Mouse (Mus musculus) MEL (cell line): ENCODE measurements around the gene Ntrk3. TPM values are rescaled to one million over a fixed set of nuclear protein-coding genes. Genes with fewer than 3 reads are reported as not detected.

Experiments used
- DNase-seq: peaks from one replicate; pipeline ENCODE4 v3.0.0; 2011; ENCODE audit warnings: low read depth, low spot score
- H3K27ac ChIP-seq: 2 replicates; pipeline ENCODE4 v1.5.1; 2012; ENCODE audit warnings: low read depth, mild to moderate bottlenecking, control low read depth, low read length, moderate library complexity; ENCODE audit not compliant: control insufficient read depth
- H3K27me3 ChIP-seq, 2 experiments: fragments of 150-350 bp in 1 of 2; sonication (generic) in 1 of 2; 2 replicates each; pipeline ENCODE4 v1.6.1; 2012; ENCODE audit warnings: low read length in 2 of 2, mild to moderate bottlenecking in 2 of 2, improper control_type of control experiment in 1 of 2, moderate library complexity in 1 of 2; ENCODE audit not compliant: insufficient read depth in 2 of 2, control insufficient read depth in 1 of 2
- H3K36me3 ChIP-seq, 2 experiments: 2 replicates each; pipeline ENCODE4 v1.6.1; 2012 to 2014; ENCODE audit warnings: low read length in 2 of 2, improper control_type of control experiment in 1 of 2, inconsistent platforms in 1 of 2, mild to moderate bottlenecking in 1 of 2; ENCODE audit not compliant: insufficient read depth in 2 of 2, control insufficient read depth in 1 of 2
- H3K4me1 ChIP-seq, 2 experiments: fragments of 150-350 bp in 1 of 2; sonication (generic) in 1 of 2; 2 replicates each; pipeline ENCODE4 v1.6.1; 2012; ENCODE audit warnings: low read length in 2 of 2, improper control_type of control experiment in 1 of 2, mild to moderate bottlenecking in 1 of 2; ENCODE audit not compliant: insufficient read depth in 2 of 2, control insufficient read depth in 1 of 2
- H3K4me3 ChIP-seq, 2 experiments: fragments of 150-350 bp in 1 of 2; sonication (generic) in 1 of 2; 2 replicates each; pipeline ENCODE4 v1.5.1; 2012; ENCODE audit warnings: low read depth in 2 of 2, low read length in 2 of 2, mild to moderate bottlenecking in 2 of 2, moderate library complexity in 2 of 2, control low read depth in 1 of 2, improper control_type of control experiment in 1 of 2; ENCODE audit not compliant: control insufficient read depth in 1 of 2, insufficient read depth in 1 of 2
- H3K79me2 ChIP-seq: 2 replicates; pipeline ENCODE4 v1.6.1; 2012; ENCODE audit warnings: mild to moderate bottlenecking, low read length, moderate library complexity; ENCODE audit not compliant: control insufficient read depth, poor library complexity, insufficient read depth
- H3K9ac ChIP-seq: 2 replicates; pipeline ENCODE4 v1.6.1; 2012; ENCODE audit warnings: low read depth, mild to moderate bottlenecking, control low read depth, low read length, moderate library complexity; ENCODE audit not compliant: control insufficient read depth, poor library complexity, severe bottlenecking
- H3K9me3 ChIP-seq: fragments of 150-350 bp; sonication (generic); replicated peaks from 2 replicates; pipeline ENCODE4 v1.6.1; 2012; ENCODE audit warnings: mild to moderate bottlenecking, low read length, improper control_type of control experiment, moderate library complexity; ENCODE audit not compliant: insufficient read depth
- BHLHE40 ChIP-seq: IDR thresholded peaks from 2 replicates; pipeline ENCODE4 v1.6.1; 2012; ENCODE audit warnings: low read depth, mild to moderate bottlenecking, inconsistent platforms, low read length, improper control_type of control experiment, borderline replicate concordance
- CHD2 ChIP-seq: IDR thresholded peaks from 2 replicates; pipeline ENCODE4 v1.6.1; 2011; ENCODE audit warnings: low read length, improper control_type of control experiment
- CTCF ChIP-seq, 3 experiments: IDR thresholded peaks in 2 of 3; conservative IDR thresholded peaks in 1 of 3; 2 replicates each; pipeline ENCODE4 v1.5.1; 2011 to 2012; ENCODE audit warnings: low read length in 3 of 3, low read depth in 2 of 3, mild to moderate bottlenecking in 2 of 3, improper control_type of control experiment in 1 of 3, inconsistent platforms in 1 of 3, mixed read lengths in 1 of 3, moderate library complexity in 1 of 3; ENCODE audit not compliant: control insufficient read depth in 1 of 3, insufficient read depth in 1 of 3, poor library complexity in 1 of 3, severe bottlenecking in 1 of 3
- E2F4 ChIP-seq: IDR thresholded peaks from 2 replicates; pipeline ENCODE4 v1.6.1; 2011; ENCODE audit warnings: low read depth, low read length, improper control_type of control experiment, borderline replicate concordance
- ELF1 ChIP-seq: IDR thresholded peaks from 2 replicates; pipeline ENCODE4 v1.6.1; 2014; ENCODE audit warnings: low read depth, mild to moderate bottlenecking, inconsistent platforms, low read length, improper control_type of control experiment, moderate library complexity
- ETS1 ChIP-seq: IDR thresholded peaks from 2 replicates; pipeline ENCODE4 v1.6.1; 2012; ENCODE audit warnings: low read depth, mild to moderate bottlenecking, inconsistent platforms, low read length, improper control_type of control experiment, moderate library complexity
- GABPA ChIP-seq: IDR thresholded peaks from 2 replicates; pipeline ENCODE4 v1.6.1; 2012; ENCODE audit warnings: low read depth, mild to moderate bottlenecking, inconsistent platforms, low read length, improper control_type of control experiment, moderate library complexity
- GATA1 ChIP-seq: IDR thresholded peaks from 2 replicates; pipeline ENCODE4 v1.6.1; 2011; ENCODE audit warnings: low read depth, low read length, improper control_type of control experiment
- HCFC1 ChIP-seq: IDR thresholded peaks from 2 replicates; pipeline ENCODE4 v1.6.1; 2012; ENCODE audit warnings: low read depth, mild to moderate bottlenecking, inconsistent platforms, low read length, improper control_type of control experiment, moderate library complexity
- JUND ChIP-seq: IDR thresholded peaks from 2 replicates; pipeline ENCODE4 v1.6.1; 2011; ENCODE audit warnings: low read depth, mild to moderate bottlenecking, improper control_type of control experiment, low read length
- KAT2A ChIP-seq: conservative IDR thresholded peaks from 2 replicates; pipeline ENCODE4 v1.6.1; 2012; ENCODE audit warnings: low read depth, low read length, improper control_type of control experiment, inconsistent platforms
- MAFK ChIP-seq: IDR thresholded peaks from 2 replicates; pipeline ENCODE4 v1.6.1; 2011; ENCODE audit warnings: low read depth, mild to moderate bottlenecking, low read length, improper control_type of control experiment, borderline replicate concordance
- MAX ChIP-seq: IDR thresholded peaks from 2 replicates; pipeline ENCODE4 v1.6.1; 2011; ENCODE audit warnings: low read length, improper control_type of control experiment
- MAZ ChIP-seq: IDR thresholded peaks from 2 replicates; pipeline ENCODE4 v1.6.1; 2012; ENCODE audit warnings: low read depth, mild to moderate bottlenecking, inconsistent platforms, low read length, improper control_type of control experiment
- MEF2A ChIP-seq: IDR thresholded peaks from 2 replicates; pipeline ENCODE4 v1.6.1; 2014; ENCODE audit warnings: low read depth, mild to moderate bottlenecking, inconsistent platforms, low read length, improper control_type of control experiment; ENCODE audit not compliant: poor library complexity, insufficient replicate concordance, severe bottlenecking; ENCODE audit errors: extremely low read depth
- MXI1 ChIP-seq: IDR thresholded peaks from 2 replicates; pipeline ENCODE4 v1.6.1; 2011; ENCODE audit warnings: mild to moderate bottlenecking, low read depth, low read length, improper control_type of control experiment
- MYC ChIP-seq: IDR thresholded peaks from 2 replicates; pipeline ENCODE4 v1.6.1; 2011; ENCODE audit warnings: low read depth, mild to moderate bottlenecking, low read length, improper control_type of control experiment, moderate library complexity
- NRF1 ChIP-seq: IDR thresholded peaks from 2 replicates; pipeline ENCODE4 v1.6.1; 2014; ENCODE audit warnings: low read depth, mild to moderate bottlenecking, inconsistent platforms, low read length, improper control_type of control experiment, moderate library complexity; ENCODE audit not compliant: poor library complexity, insufficient read depth, severe bottlenecking
- POLR2A ChIP-seq, 2 experiments: IDR thresholded peaks; 2 replicates each; pipeline ENCODE4 v1.6.1; 2011 to 2012; ENCODE audit warnings: low read length in 2 of 2, mild to moderate bottlenecking in 2 of 2, control low read depth in 1 of 2, improper control_type of control experiment in 1 of 2, low read depth in 1 of 2, moderate library complexity in 1 of 2; ENCODE audit not compliant: control insufficient read depth in 1 of 2, insufficient read depth in 1 of 2, poor library complexity in 1 of 2
- POLR2AphosphoS5 ChIP-seq: IDR thresholded peaks from 2 replicates; pipeline ENCODE4 v1.6.1; 2012; ENCODE audit warnings: low read depth, borderline replicate concordance, mild to moderate bottlenecking, inconsistent platforms, low read length, moderate library complexity, mixed read lengths
- SIN3A ChIP-seq: IDR thresholded peaks from 2 replicates; pipeline ENCODE4 v1.6.1; 2012; ENCODE audit warnings: low read length, improper control_type of control experiment, inconsistent platforms
- SMC3 ChIP-seq: IDR thresholded peaks from 2 replicates; pipeline ENCODE4 v1.6.1; 2011; ENCODE audit warnings: low read depth, low read length, improper control_type of control experiment
- TAL1 ChIP-seq: IDR thresholded peaks from 2 replicates; pipeline ENCODE4 v1.6.1; 2012; ENCODE audit warnings: mild to moderate bottlenecking, inconsistent platforms, low read length, moderate library complexity, mixed read lengths
- TBP ChIP-seq: IDR thresholded peaks from 2 replicates; pipeline ENCODE4 v1.8.0; 2011; ENCODE audit warnings: low read depth, low read length, improper control_type of control experiment
- TCF12 ChIP-seq: IDR thresholded peaks from 2 replicates; pipeline ENCODE4 v1.6.1; 2014; ENCODE audit warnings: low read depth, mild to moderate bottlenecking, inconsistent platforms, low read length, improper control_type of control experiment, moderate library complexity
- USF1 ChIP-seq: IDR thresholded peaks from 2 replicates; pipeline ENCODE4 v1.6.1; 2014; ENCODE audit warnings: low read depth, mild to moderate bottlenecking, inconsistent platforms, low read length, improper control_type of control experiment, moderate library complexity
- USF2 ChIP-seq, 2 experiments: IDR thresholded peaks; 2 replicates each; pipeline ENCODE4 v1.6.1; 2011 to 2012; ENCODE audit warnings: improper control_type of control experiment in 2 of 2, low read length in 2 of 2, borderline replicate concordance in 1 of 2, inconsistent platforms in 1 of 2, low read depth in 1 of 2, mild to moderate bottlenecking in 1 of 2; ENCODE audit not compliant: insufficient read depth in 1 of 2
- ZKSCAN1 ChIP-seq: IDR thresholded peaks from 2 replicates; pipeline ENCODE4 v1.6.1; 2012; ENCODE audit warnings: low read depth, mild to moderate bottlenecking, inconsistent platforms, low read length, improper control_type of control experiment, moderate library complexity
- ZMIZ1 ChIP-seq: IDR thresholded peaks from 2 replicates; pipeline ENCODE4 v1.6.1; 2012; ENCODE audit warnings: low read depth, mild to moderate bottlenecking, inconsistent platforms, low read length, improper control_type of control experiment, moderate library complexity
- polyA plus RNA-seq, 2 experiments: library from polyadenylated mRNA; stranded (reverse) in 1 of 2; unstranded in 1 of 2; fragments of >175 nt in 1 of 2; fragments of >200 nt in 1 of 2; gene quantifications; 2 replicates each; pipeline versions ENCODE4 v1.2.1 to v1.2.4; 2012; ENCODE audit warnings: low replicate concordance in 2 of 2, low read depth in 1 of 2; ENCODE audit not compliant: insufficient read length in 2 of 2, insufficient read depth in 1 of 2, missing spikeins in 1 of 2
- total RNA-seq: library from RNA; depleted of rRNA; stranded (reverse); fragments of 300-350 nt; gene quantifications from 2 replicates; pipeline ENCODE4 v1.2.3, GENCODE M21; 2012

Ntrk3 gene
- total and polyA plus RNA-seq, 3 experiments: 0.04 TPM; not detected in 2

GRCm38 (mm10) chr7:78660832-78661231, 77.0 kb downstream of the Ntrk3 start:
- no peak for DNase-seq
- Histone ChIP-seq H3K27ac (no peak overlapping the region), H3K4me3 (no peak overlapping the region), H3K9me3 (no peaks in the 10 kb centered on the region)
- no peak for TF ChIP-seq MAX
- TF ChIP-seq MYC: no peak
- TF ChIP-seq TBP: no peak
- no peak for TF ChIP-seq KAT2A
- no peak for TF ChIP-seq GABPA
- no peak for TF ChIP-seq JUND
- TF ChIP-seq CTCF (IDR thresholded peaks at IDR 0.05 in 2 of 3, conservative IDR thresholded peaks at IDR 0.05 in 1 of 3; ENCODE audit: control insufficient read depth in 1 of 3, insufficient read depth in 1 of 3, low read depth in 2 of 3, low read length in 3 of 3, poor library complexity in 1 of 3, severe bottlenecking in 1 of 3): no peak
- no peak for TF ChIP-seq SIN3A
- TF ChIP-seq NRF1: no peak
- no peak for TF ChIP-seq POLR2AphosphoS5
- TF ChIP-seq SMC3: no peak
- TF ChIP-seq GATA1: no peak
- no peak for TF ChIP-seq POLR2A (IDR thresholded peaks at IDR 0.05; ENCODE audit: control insufficient read depth in 1 of 2, insufficient read depth in 1 of 2, low read depth in 1 of 2, low read length in 2 of 2, poor library complexity in 1 of 2)
- TF ChIP-seq BHLHE40: no peak
- no peak for TF ChIP-seq TAL1
- no peak for TF ChIP-seq MAZ
- TF ChIP-seq USF1: no peak
- no peak for TF ChIP-seq HCFC1
- no peak for TF ChIP-seq TCF12
- no peak for TF ChIP-seq MEF2A
- TF ChIP-seq, all 39 proteins: peak for 0
- Histone ChIP-seq H3K4me1 (no peaks in the 10 kb centered on the region), H3K79me2 (no peaks in the 10 kb centered on the region), H3K27me3 (peaks cover 0 to 7% of the 10 kb centered on the region in 2 experiments; a peak in 3 of 4 replicates), H3K36me3 (no peaks in the 10 kb centered on the region), H3K9ac (no peak overlapping the region)

- no peak for DNase-seq
- H3K4me3 ChIP-seq: no peak overlapping the region
- no peaks in the 10 kb centered on the region for H3K4me1 ChIP-seq
- no peaks in the 10 kb centered on the region for H3K9me3 ChIP-seq
- H3K27ac ChIP-seq: no peak overlapping the region
- TF ChIP-seq E2F4 (no peak), ZMIZ1 (no peak), MAFK (no peak), CHD2 (no peak), ETS1 (no peak), TBP (no peak), ELF1 (no peak), ZKSCAN1 (no peak), CTCF (IDR thresholded peaks at IDR 0.05 in 2 of 3, conservative IDR thresholded peaks at IDR 0.05 in 1 of 3; ENCODE audit: control insufficient read depth in 1 of 3, insufficient read depth in 1 of 3, low read depth in 2 of 3, low read length in 3 of 3, poor library complexity in 1 of 3, severe bottlenecking in 1 of 3) (no peak), SMC3 (no peak), MAZ (no peak), NRF1 (no peak), MXI1 (no peak), USF2 (IDR thresholded peaks at IDR 0.05; ENCODE audit: borderline replicate concordance in 1 of 2, insufficient read depth in 1 of 2, low read depth in 1 of 2, low read length in 2 of 2) (no peak)
- no peaks in the 10 kb centered on the region for H3K36me3 ChIP-seq
- H3K9ac ChIP-seq: no peak overlapping the region
- no peaks in the 10 kb centered on the region for H3K79me2 ChIP-seq
- peaks cover 0 to 5% of the 10 kb centered on the region in 2 experiments; a peak in 3 of 4 replicates for H3K27me3 ChIP-seq
These were observed 78.0 kb downstream of the Ntrk3 start for GRCm38 (mm10) chr7:78659846-78660245.
